Mouse (Mus musculus) cerebellum, postnatal 25 days (tissue): ENCODE data around the gene Pex7.
A peak's percentile ranks its signal among the peaks of the same experiment; 100 is the strongest.
"Not testable (repeated sequence)": the region's sequence is repeated elsewhere in the genome, so short reads cannot be mapped to it uniquely, and the experiment has no call there.

Experiments used
- DNase-seq, 2 experiments: peaks; one replicate each; pipeline ENCODE4 v3.0.0; 2021; ENCODE audit warnings: mixed read lengths in 2 of 2

Pex7 gene

DNA sequence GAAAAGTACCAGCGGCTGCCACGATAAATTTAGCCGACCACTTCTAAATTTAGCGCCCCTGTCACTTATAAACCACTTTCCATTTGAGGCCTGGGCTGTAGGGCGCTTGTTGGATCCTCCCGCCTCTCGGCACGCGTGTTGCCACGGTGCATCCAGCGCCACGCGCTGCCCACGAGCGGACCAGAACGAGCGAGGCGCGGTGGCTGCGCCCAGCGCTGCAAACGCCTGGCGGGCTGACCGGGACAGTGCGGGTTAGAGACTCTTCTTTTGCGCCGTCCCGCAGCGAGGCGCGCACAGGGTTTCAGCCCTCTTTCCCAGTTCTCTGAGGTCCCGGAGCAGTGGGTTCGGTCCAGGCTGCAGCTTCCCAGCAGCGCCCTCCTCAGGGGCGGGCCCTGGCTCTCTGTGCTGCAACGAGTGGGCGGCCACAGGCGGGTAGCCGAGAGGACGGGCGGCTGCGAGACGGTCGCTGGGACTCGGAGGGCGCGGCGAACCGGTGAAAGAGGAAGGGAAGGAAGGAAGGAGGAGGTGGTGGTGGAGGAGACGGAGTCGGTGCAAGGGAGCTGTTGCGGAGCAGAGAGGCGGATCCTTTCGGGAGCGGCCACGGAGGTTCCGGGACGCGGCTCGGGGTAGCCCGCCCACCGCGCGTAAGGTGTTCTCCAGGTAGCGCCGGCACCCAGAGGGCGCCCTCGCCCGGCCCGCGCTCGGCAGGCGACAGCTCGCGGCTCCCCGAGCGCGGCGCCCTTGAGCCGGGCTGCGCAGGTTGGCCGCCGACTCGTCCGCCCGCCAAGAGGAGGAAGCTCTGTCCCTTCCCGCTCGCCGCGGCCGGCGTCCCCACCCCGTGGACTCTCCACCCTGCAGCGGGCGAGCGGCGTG lies 26.3 kb upstream of the Pex7 start:
- DNase-seq = peak; percentile 92 to 93

DNA sequence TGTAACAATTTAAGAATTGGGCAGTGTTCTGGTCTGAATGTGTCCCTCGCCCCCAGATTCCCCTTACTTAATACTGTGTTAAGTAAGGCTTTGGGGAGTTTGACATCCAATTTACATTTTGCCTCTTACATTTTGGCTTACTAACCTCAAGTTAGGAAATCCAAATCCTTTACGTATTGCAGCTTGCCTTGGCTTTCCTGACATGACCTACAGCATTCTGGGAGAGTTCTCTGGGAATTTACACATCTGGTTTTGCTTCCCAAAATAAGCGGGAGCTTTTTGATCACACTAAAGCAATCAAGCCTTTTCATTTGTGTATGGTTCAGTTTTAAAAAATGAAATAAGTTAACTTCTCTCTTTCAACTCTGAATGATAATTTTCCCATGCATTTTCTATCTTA lies 25.5 kb upstream of the Pex7 start:
- no peak for DNase-seq

DNA sequence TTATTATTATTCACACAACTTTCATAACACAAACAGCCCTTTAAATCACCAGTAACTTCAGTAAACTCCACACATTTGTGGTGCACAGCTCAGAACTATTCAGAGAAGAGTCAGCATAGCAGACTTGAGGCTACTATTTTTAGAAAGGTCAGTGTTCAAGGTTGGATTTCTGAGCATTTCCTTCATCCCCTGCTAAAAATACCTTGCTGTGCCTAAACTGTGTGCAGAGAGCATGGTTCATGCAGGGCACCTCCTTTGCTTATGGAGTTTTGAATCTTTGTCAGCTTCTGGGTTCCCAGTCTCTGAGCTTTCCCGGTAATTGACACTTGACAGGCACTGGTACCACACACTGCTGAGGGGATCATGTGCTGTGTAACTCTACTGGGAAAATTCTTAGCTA lies 20.7 kb upstream of the Pex7 start:
- no peak for DNase-seq

DNA sequence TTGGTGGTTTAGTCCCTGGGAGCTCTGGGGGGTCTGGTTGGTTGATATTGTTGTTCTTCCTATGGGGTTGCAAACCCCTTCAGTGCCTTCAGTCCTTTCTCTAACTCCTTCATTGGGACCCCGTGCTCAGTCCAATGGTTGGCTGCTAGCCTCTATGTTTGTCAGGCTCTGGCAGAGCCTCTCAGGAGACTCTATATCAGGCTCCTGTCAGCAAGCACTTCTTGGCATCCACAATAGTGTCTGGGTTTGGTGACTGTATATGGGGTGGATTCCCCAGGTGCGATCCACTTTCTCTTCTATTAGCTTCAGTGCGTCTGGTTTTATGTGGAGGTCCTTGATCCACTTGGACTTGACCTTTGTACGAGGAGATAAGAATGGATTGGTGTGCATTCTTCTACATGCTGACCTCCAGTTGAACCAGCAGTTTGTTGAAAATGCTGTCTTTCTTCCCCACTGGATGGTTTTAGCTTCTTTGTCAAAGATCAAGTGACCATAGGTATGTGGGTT lies 19.0 kb upstream of the Pex7 start:
- not testable (repeated sequence) for DNase-seq

DNA sequence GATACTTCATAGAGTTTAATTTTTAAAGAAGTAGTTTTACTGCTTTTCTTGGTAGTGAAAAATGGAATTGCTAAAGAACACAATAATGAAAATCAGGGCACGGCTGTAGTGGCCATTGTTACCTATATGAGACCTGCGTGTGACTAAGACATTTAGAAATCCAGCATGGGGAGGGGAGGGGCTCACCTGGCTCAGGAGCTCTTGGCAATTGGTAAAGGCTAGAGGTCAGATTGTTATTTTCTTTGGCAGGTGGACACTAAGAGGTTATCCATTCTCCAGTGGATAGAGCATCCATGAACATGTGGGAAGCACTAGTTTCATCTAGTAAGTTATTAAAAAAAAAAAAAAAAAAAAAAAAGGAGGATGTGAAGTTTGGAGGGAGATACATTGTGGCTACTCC lies 16.8 kb upstream of the Pex7 start:
- no peak for DNase-seq

DNA sequence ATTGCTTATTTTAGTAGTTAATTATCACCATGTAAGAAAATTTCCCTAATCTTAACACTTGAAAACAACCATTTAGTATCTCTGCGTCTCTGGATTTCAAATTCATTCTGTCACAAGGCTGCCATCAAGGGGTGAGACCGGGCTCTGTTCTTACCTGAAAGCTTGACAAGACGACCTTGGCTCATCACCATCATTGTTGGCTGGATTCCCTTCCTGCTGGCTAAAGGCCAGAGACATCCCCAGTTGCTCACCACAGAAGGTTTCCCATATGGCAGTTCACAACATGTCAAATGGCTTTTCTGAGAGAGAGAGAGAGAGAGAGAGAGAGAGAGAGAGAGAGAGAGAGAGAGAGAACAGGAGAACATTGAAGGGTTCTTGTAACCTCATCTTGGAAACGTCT lies 14.9 kb upstream of the Pex7 start:
- DNase-seq = peak; percentile 99 to 100

DNA sequence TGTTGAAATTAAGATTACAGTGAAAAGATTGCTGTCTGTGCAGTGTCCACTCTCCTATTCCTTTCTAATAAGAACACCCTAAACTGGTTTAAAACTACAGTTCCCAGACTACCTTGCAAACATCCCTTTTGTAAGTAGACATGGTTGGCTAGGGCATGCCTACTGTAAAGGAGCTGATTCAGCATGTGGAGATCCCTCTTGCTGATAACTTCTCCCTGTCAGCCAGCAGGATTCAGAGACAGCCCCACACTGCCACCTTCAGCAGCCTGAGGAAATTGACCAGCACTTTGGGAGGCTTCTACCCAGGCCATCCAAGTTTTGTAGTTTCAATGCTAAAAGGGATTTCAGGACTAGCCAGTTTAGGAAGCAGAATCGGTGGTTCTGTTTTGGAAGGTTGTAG lies 7.8 kb upstream of the Pex7 start:
- peak; percentile 75 to 78 for DNase-seq

DNA sequence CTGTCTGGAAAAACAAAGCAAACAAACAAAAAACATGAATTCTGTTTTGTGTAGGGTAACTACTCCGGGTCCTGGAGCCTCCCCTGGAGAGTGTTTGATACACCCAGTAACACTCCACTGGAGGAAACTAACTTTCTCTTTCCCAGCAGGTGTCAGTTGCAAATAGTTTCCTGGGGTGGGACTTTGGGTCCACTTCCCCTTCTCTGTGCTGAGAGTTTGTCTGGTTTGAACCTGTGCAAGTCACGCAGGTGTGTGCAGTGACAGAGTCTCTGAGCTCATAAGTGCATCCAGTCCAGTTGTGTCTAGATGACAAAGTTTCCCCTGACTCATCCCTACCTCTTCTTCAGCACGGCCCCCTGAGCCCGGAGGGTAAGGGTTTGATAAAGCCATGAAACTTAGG lies 6.3 kb upstream of the Pex7 start:
- no peak for DNase-seq

DNA sequence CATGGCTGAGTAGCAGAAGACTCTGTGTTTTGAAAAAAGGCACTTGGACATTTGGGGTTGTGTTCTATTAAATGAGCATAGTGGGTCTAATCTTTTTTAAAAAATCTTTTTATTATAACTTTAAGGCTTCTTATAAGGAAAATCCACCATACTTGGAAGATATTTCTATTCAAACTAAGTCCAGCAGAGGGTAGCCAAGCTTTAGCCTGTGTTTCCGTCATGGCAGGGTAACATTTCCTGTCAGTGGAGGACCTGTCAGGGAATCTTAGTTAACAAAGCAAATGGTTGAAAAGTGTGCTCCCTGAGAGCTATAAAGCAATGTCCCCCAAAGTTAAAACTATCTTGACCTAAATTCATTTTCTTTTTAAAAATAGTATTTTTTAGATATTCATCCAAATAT lies 4.1 kb upstream of the Pex7 start:
- no peak for DNase-seq

DNA sequence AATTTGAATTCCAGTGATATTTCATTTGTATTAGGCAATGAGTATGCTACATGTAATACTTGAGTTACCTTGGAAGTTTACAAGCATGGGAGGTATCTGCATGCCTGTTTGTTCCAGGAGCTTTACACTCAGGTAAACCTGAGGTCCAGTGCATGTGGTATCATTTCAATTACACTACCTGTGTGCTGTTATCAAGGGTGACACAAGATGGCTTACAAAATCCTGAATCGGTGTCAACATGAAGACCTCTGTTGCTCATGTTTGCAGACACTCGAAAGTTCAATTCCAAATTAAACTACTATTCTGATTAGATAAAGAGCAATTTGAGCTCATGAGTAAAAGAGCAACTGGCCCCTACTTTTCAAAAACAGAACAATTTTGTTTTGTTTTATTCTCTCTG lies 3.0 kb upstream of the Pex7 start:
- no peak for DNase-seq

DNA sequence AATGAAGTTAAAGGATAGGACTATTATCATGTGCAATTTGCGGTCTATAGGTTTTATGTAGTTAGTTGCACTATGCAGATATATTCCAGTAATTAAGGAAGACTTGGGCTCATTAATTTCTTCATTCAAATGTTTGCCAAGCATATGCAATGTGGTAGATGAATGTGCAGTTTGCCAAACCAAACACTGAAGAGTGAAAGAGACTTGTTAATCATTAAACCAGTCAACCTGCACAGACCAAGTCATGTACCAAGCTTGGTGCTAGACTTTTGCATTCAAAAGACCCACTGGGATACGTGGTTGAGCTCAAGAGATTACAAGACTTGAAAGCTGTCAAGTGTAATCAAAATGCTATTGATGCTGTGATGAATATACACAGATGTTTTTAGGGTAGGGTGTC lies 587 bp upstream of the Pex7 start:
- no peak for DNase-seq

DNA sequence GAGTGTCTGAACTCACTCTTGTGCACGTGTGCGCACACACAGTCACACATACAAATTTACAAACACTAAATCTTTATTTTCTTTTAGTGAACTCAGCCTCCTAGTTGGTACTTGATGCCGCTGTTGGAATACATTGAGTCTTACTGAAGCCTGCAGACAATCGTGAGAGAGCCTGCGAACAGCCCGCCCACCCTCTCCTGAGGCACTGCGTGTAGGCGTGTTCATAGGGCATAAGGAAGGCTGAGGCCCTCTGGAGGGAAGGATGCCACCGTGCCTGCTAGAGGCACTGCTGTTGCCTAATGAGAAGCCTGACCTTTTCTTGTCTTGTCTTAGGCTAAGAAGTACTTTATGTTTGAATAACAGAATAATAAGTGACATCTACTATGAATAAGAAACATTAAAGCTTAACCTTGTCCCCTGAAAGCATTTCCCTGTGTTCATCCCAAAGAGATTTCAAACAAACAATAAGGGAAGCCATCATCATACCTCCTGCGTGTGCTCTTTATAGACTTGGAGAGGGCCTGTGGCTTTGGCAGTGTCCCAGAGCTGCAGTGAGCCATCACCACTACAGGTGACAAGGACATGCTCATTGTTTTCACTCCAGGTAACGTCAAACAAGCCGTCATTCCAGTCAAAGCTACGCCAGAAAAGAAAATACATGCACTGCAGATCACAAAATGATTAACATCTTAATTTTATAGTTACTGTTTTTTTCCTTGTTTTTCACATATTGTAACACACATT lies 3.2 kb downstream of the Pex7 start:
- DNase-seq = peak; percentile 60 to 77

DNA sequence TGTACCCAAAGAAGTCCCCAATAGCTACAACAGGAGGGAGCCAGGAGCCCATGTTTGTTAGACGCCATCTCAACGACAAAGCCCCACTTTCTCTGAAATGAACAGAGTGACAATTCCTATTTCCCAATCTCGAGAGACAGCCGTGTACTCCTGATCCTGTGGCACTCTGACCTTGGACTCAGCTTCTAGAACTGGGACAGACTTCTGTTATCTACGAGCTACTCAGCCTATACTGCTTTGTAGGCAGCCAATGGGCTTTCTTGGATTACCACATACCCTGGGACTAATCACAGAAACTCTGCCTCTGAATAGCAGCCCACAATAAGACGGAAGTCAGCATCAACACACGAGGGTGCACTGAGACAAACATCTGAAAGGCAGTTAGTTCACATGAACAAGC lies 5.5 kb downstream of the Pex7 start:
- no peak for DNase-seq

DNA sequence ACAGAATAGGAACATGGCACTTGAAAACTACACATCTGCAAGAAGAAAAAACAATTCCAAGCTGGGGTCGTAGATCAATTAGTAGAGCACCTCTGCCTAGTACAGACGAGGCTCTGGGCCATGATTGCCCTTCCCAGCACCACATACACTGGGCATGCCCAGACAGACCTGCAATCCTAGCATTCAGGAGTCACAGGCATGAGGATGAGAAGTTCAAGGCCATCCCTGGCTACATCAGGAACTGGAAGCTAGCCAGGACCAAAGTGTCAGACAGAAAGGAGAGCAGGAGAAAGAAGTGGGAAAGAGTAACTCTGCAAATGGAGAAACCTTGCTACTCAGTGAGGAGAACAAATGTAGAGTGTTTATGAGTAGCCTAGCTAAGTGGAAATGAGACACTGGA lies 7.3 kb downstream of the Pex7 start:
- DNase-seq = no peak

DNA sequence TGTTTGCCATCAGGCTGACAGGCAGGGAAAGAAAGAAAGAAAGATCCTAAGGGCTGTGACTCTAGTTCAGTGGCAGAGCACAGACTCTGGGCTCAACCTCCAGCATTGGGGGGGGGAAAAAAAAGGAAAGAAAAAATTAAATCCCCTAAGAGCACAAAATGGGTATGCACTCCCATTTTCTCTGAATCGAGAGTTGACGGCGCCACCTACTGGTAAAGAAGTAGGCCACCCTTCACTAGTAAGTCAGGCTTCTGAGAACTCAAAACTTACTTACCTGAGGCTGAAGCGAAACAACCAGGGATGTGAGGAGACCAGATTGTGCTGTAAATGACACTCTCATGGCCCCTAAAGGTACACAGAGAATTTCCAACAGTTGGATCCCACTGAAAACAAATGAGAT lies 13.5 kb downstream of the Pex7 start:
- DNase-seq = peak; percentile 40 to 65

DNA sequence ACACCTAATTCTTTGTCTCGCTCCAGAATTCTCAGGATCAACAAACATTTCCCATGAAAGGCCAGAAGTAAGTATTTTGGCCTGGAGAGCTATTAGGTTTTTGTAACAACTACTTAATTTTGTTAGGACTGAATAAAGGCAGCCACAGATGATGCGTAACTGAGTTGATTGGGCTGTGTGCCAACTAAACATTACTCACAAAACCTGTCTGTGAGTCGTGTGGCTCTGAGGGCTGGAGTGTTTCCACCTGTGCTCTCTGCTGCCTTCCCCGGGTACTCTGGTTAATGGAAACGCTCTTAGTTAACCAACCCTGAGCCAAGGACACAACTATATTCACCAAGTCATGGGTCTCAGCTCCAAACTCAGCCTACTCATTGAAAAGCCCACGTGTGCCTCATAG lies 14.3 kb downstream of the Pex7 start:
- DNase-seq = peak in 1 of 2 experiments; percentile 21

DNA sequence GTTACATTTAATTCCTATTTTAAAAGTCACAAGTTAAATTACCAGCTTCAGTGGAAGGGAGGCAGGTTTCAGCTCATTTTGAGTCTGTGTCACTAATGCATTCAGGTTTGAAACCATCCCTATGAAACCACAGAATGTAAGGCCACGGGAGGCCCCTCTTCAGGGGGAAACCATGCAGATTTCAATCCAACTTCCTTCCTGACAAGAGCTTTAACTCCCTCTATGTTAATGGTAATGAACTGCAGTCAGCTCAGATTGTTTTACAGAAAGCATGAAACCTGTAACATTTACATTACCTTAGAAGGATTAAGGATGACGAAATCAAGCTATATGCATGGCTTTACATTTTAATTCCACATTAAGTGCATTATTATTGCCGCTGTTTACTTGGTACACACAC lies 15.8 kb downstream of the Pex7 start:
- no peak for DNase-seq

DNA sequence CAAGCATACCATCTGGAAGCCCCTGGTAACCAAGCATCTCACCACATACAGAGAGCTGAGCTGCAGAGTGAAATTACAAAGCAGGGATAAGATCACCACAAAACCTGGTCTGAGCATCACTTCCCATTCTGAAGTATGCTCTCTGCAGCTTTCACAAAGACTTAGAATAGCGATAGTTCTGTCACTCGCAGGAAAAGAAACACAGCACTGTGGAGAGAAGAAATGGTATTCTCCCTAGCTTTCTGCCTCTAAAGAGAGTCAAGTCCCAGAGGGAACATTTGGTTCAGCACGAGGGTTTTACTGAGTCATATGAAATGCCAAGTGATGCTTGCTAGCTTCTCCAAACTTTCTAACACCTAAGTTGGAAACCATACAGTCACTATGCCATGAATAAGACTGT lies 17.6 kb downstream of the Pex7 start:
- DNase-seq = no peak

DNA sequence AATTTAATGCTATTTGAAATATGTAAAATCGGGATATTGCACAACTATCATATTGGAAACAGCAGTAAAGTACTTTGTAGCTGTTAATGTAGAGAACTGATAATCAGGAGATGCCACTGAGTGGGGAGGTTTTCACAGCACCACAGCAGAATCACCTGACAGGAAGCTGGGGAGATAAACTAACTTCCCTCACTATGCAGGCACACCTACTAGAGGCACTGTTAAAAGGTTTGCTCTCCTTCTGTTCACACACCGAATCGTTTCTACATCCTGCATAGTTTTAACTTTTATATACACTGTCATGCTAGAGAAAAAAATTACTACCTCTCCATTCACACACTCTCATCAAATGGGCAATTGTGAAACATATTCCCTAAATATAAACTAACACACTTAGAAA lies 21.2 kb downstream of the Pex7 start:
- no peak for DNase-seq

DNA sequence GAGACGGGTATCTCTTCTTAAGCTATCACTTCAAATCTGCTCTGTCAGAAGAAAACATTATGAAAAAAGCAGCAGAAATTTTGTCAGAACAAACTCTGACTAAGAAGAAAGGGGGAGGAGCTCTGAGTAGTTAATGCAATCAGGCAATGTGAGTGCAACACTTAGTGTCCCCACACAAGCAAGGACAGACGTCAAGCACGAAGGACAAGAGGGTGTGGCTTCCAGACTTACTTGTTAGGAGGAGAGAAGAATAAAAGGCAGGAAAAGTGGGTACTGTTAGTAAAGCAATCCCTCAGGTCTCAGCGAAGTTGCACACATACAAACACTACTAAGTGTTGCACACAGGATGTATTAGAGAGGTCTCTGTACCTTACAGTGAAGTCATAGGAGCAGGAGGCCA lies 23.1 kb downstream of the Pex7 start:
- no peak for DNase-seq

DNA sequence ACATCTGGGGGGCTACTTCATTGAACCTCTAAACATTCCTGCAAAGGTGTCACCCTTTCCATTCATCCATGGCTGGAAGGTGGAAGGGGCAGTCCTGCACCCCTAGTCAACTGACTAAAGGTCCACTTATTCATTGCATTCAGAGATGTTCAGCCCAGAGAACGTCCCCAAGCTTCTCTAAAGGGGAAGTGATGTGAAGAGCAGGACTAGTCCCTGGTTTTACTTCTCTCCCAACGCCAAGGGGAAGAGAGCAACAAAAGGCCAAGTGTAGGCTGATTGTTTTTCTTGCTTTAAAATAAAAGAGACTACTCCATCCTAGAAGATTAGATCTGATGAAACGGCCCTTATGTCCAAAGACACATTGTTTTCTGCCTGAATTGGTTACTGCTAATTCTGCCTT lies 27.1 kb downstream of the Pex7 start:
- no peak for DNase-seq

DNA sequence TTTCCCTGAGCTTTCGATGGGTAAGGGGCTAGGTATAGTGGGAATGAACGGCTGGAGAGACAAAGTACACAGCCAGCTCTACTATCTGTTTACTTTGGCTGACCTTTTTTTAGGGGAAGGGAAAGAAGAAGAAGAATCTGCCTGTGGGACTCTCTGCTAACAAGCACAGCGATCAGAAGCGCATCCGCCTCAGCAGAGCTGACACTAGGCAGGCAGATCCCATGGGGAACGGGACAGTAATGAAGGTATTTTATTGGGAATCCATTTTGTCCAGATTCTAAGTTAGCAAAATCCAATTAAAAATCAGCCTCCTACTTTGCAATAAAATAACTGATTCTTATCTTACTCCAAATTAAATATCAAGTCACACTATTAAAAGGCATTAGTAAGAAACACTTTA lies 28.3 kb downstream of the Pex7 start:
- no peak for DNase-seq

DNA sequence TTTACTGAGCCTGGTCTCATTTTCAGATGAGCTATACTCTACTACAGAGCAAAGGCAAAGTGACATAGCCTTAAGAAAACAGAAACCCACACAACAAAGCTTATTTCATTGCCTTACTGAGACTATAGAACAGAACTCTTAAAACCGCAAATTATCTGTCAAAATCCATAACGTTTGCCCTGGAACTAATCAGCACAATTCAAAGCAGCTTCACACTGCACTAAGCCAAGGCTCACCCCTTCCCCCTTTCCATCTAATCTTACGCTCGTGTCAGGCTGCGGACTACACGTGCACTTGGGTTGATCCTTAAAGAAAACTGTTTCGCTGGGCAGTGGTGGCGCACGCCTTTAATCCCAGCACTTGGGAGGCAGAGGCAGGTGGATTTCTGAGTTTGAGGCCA lies 29.8 kb downstream of the Pex7 start:
- DNase-seq = no peak

DNA sequence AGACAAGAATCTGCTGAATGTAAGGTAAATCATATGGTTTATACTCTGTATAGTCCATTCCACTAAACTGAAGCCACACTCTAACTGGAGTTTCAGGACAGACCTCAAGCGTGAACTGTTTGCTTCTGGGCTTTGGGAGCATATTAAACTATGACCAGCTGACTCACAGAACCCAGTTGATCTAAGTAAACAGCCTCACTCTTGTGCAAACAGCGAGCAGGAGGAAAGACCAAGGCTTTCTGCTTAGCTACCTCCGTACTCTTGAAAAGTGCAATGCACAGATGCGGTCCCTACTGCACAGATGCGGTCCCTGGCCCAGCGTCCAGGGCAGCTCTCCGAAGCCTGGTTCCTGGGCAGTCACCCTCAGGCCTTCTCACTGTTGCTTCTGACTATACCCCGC lies 30.2 kb downstream of the Pex7 start:
- DNase-seq = no peak
